Mouse (Mus musculus): ENCODE measurements around the gene Gm5142.

- TF ChIP-seq CTCF (conservative IDR thresholded peaks at IDR 0.05; ENCODE audit: insufficient read depth, insufficient read length, low read depth, low read length) = no peak
- no peak for TF ChIP-seq POLR2A (IDR thresholded peaks at IDR 0.05; ENCODE audit: low read depth, low read length)
These were observed 47.7 kb upstream of the Gm5142 start for GRCm38 (mm10) chr14:59226240-59226639.
